Mouse (Mus musculus) liver, postnatal 0 days (tissue): ENCODE data around the gene Cdk9. TPM values are rescaled to one million over a fixed set of nuclear protein-coding genes. Genes with fewer than 3 reads are reported as not detected.

ENCODE experiments used
- ATAC-seq: fragments of 200-750 bp; cut with Nextera tagmentation; 2 replicates; pipeline ENCODE4 v1.8.0; 2017; ENCODE audit warnings: mild to moderate bottlenecking, moderate library complexity
- DNase-seq: peaks from one replicate; pipeline ENCODE4 v3.0.0-alpha.2; 2016
- H3K27ac ChIP-seq: fragments of 300-500 bp; sonication (generic); 2 replicates; pipeline ENCODE4 v1.5.1; 2014; ENCODE audit warnings: antibody characterized with exemption, moderate library complexity, mild to moderate bottlenecking, low read depth
- H3K27me3 ChIP-seq: fragments of 300-500 bp; sonication (generic); 2 replicates; pipeline ENCODE4 v1.6.1; 2014; ENCODE audit warnings: low read length, control low read depth, mixed read lengths; ENCODE audit not compliant: insufficient read depth
- H3K36me3 ChIP-seq: fragments of 300-500 bp; sonication (generic); replicated peaks from 2 replicates; pipeline ENCODE4 v1.6.1; 2014; ENCODE audit warnings: mild to moderate bottlenecking, control low read depth, low read length, moderate library complexity, mixed read lengths; ENCODE audit not compliant: insufficient read depth
- H3K4me1 ChIP-seq: fragments of 300-500 bp; sonication (generic); 2 replicates; pipeline ENCODE4 v1.6.1; 2014; ENCODE audit warnings: antibody characterized with exemption, mild to moderate bottlenecking, control low read depth; ENCODE audit not compliant: insufficient read depth
- H3K4me2 ChIP-seq: fragments of 300-500 bp; sonication (generic); 2 replicates; pipeline ENCODE4 v1.6.1; 2014; ENCODE audit warnings: low read depth, mild to moderate bottlenecking, low read length, moderate library complexity, mixed read lengths
- H3K4me3 ChIP-seq: fragments of 300-500 bp; sonication (generic); 2 replicates; pipeline ENCODE4 v1.5.1; 2014; ENCODE audit warnings: low read depth, low read length
- H3K9ac ChIP-seq: fragments of 300-500 bp; sonication (generic); replicated peaks from 2 replicates; pipeline ENCODE4 v1.6.1; 2014; ENCODE audit warnings: mild to moderate bottlenecking, moderate library complexity
- H3K9me3 ChIP-seq: fragments of 300-500 bp; sonication (generic); 2 replicates; pipeline ENCODE4 v1.6.1; 2016; ENCODE audit warnings: mild to moderate bottlenecking, control low read depth, low read length, mixed read lengths
- CTCF ChIP-seq: sonication (generic); IDR thresholded peaks from 2 replicates; pipeline ENCODE4 v1.5.1; 2016; ENCODE audit warnings: antibody characterized with exemption, low read depth
- EP300 ChIP-seq: IDR thresholded peaks from 2 replicates; pipeline ENCODE4 v1.6.1; 2016; ENCODE audit warnings: antibody characterized with exemption, low read depth, mild to moderate bottlenecking
- WGBS: fragments of 180-500 bp; shearing (Covaris S2); extraction: QIAGEN DNeasy Blood & Tissue Kit; methylation state at CpG from one replicate; pipeline ENCODE4 v1.1.7; 2014; ENCODE audit not compliant: insufficient replicate concordance; 5-methylcytosine and 5-hydroxymethylcytosine counted together
- polyA plus RNA-seq: library from polyadenylated mRNA; unstranded; fragments of >200 nt; fragmentation: Nextera tagmentation; extraction: Ambion mirVana; gene quantifications from 2 replicates; pipeline ENCODE4 v1.2.1, GENCODE M21; 2015

Gene Cdk9
- polyA plus RNA-seq, 1 experiment from 2014 or later: 49.5 TPM

DNA sequence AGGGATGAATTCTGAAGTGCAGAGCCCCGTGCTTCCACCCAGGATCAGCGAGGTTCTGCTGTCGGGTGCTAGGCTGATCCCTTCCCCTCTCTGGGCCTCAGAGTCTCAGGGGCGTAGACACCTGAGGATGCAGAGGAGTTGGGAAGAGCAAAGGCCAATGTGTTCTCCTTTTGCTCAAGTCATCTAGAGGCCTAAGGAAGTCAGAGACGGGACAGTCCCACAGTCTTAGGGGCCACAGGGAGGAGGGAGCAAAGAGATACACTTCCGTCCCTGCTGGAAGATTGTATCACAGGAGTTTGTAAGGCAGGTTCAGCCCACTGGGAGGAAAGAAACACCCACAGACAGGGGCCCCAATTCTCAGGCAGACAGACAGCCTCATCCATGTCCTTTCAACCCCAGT is 9.2 kb upstream of the Cdk9 start:
- TF ChIP-seq EP300: no peak
- no peak for TF ChIP-seq CTCF
- Histone ChIP-seq H3K9ac (peak overlapping the region; percentile 18), H3K36me3 (no peaks in the 10 kb centered on the region), H3K27me3 (no peaks in the 10 kb centered on the region), H3K4me2 (peak overlapping the region; percentile 67), H3K4me3 (peak overlapping the region; percentile 39), H3K27ac (peak overlapping the region; percentile 36; the same call in 1 of the 2 replicates), H3K4me1 (peaks cover 13% of the 10 kb centered on the region), H3K9me3 (no peaks in the 10 kb centered on the region)
- DNase-seq (no peak), ATAC-seq (no peak)
- 18% methylated on average over 6 of the region's 6 CpGs for WGBS

GRCm38 (mm10) chr2:32720681-32721229 is 7.9 kb upstream of the Cdk9 start, which contains the start of gene Sh2d3c:
Gene Sh2d3c, plus strand, starts transcription at chr2:32721055.
- Histone ChIP-seq H3K9me3 (no peaks in the 10 kb centered on the region), H3K4me1 (0 out of 2 replicates have a peak, but pooled peaks cover 12% of the 10 kb centered on the region), H3K4me3 (peak within 1 kb of the TSS; percentile 39), H3K36me3 (no peaks in the 10 kb centered on the region), H3K9ac (peak within 1 kb of the TSS; percentile 50), H3K4me2 (peak within 1 kb of the TSS; percentile 67), H3K27ac (peak within 1 kb of the TSS; percentile 55), H3K27me3 (no peaks in the 10 kb centered on the region)
- 20% methylated on average over 8 of the region's 8 CpGs for WGBS
- DNase-seq (peak; percentile 61), ATAC-seq (peak; percentile 14; the same call in 1 of the 2 replicates)
- no peak for TF ChIP-seq EP300
- TF ChIP-seq CTCF: no peak

DNA sequence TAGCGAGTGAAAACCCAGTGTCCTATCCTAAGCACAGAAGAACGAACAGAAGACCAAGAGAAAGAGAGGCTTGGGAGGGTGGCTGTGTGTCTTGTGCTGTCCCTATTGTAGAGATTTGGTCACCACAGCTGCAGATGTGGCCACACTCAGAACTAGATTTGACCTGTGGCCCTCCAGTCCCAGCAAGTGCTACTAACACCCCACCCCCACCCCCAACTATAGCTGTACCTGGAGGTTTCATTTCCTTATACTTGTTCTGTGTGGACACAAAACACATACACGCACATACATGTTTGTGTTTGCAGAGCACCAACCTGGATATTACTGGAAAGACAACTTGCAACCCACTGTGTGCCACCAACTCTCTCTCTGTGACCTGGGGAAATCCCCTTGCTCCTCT is 7.2 kb upstream of the Cdk9 start:
- Histone ChIP-seq H3K4me2 (peak overlapping the region; percentile 67), H3K9me3 (no peaks in the 10 kb centered on the region), H3K27me3 (no peaks in the 10 kb centered on the region), H3K4me1 (peaks cover 16% of the 10 kb centered on the region), H3K36me3 (no peaks in the 10 kb centered on the region), H3K4me3 (no peak overlapping the region), H3K27ac (peak overlapping the region; percentile 55), H3K9ac (no peak overlapping the region)
- TF ChIP-seq CTCF: no peak
- TF ChIP-seq EP300: no peak
- WGBS: 76% methylated on average over 3 of the region's 3 CpGs
- DNase-seq (no peak), ATAC-seq (no peak)

DNA sequence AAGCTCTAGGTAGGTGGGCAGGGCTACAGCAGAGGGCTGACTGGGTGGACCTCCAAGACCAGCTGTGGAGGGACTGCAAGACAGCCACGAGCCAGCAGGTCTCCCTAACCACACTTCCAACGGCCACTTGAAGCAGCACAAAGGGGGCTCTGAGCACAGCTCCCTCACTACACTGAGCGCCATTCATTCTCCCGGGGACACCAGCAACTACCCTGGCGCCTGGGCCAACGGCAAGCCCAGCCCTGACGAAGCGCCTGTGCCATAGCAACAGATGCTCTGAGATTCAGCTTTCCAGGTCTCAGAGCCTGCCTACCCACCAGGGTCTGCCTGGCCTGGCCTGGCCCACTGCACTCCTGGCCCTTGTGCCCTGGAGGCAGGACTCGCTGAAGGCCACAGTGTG is 5.9 kb upstream of the Cdk9 start:
- WGBS: 54% methylated on average over 9 of the region's 9 CpGs
- peak overlapping the region; percentile 16; the same call in 1 of the 2 replicates for H3K9ac ChIP-seq
- H3K4me3 ChIP-seq: no peak overlapping the region
- peaks cover 29% of the 10 kb centered on the region for H3K4me1 ChIP-seq
- H3K36me3 ChIP-seq: no peaks in the 10 kb centered on the region
- H3K27ac ChIP-seq: peak overlapping the region; percentile 55; the same call in 1 of the 2 replicates
- ATAC-seq (no peak), DNase-seq (no peak)
- H3K4me2 ChIP-seq: no peak overlapping the region
- no peaks in the 10 kb centered on the region for H3K27me3 ChIP-seq
- TF ChIP-seq CTCF (no peak), EP300 (no peak)
- no peaks in the 10 kb centered on the region for H3K9me3 ChIP-seq

- DNase-seq (peak; percentile 73), ATAC-seq (peak; percentile 11; the same call in 1 of the 2 replicates)
- Histone ChIP-seq H3K36me3 (peaks cover under 1% of the 10 kb centered on the region), H3K27me3 (no peaks in the 10 kb centered on the region), H3K4me1 (peaks cover 40% of the 10 kb centered on the region), H3K9ac (0 out of 2 replicates have a peak overlapping the region, but pooled peaks have one; percentile 3), H3K4me2 (peak overlapping the region; percentile 46), H3K9me3 (no peaks in the 10 kb centered on the region), H3K27ac (peak overlapping the region; percentile 97), H3K4me3 (no peak overlapping the region)
- WGBS: 10% methylated on average over 4 of the region's 4 CpGs
- TF ChIP-seq CTCF (no peak), EP300 (peak; percentile 59; the same call in 1 of the 2 replicates)
Measured at GRCm38 (mm10) chr2:32714987-32715425, 2.1 kb upstream of the Cdk9 start.

- Histone ChIP-seq H3K9ac (peak overlapping the region; percentile 90), H3K4me3 (no peak overlapping the region), H3K4me2 (peak overlapping the region; percentile 90), H3K4me1 (peaks cover 41% of the 10 kb centered on the region), H3K27me3 (no peaks in the 10 kb centered on the region), H3K27ac (peak overlapping the region; percentile 97), H3K36me3 (peaks cover 7% of the 10 kb centered on the region), H3K9me3 (no peaks in the 10 kb centered on the region)
- DNase-seq: no peak
- 23% methylated on average over 11 of the region's 11 CpGs for WGBS
- TF ChIP-seq CTCF: no peak
- TF ChIP-seq EP300: no peak
- no peak for ATAC-seq
Measured at GRCm38 (mm10) chr2:32714117-32714986, 1.5 kb upstream of the Cdk9 start.
